Mouse (Mus musculus) kidney, postnatal 14 days (tissue): ENCODE results near the gene BC049715.
A peak's percentile ranks its signal among the peaks of the same experiment; 100 is the strongest.

Experiments
- DNase-seq: peaks from one replicate; pipeline ENCODE4 v3.0.0; 2022; ENCODE audit warnings: mixed read lengths

Gene BC049715

DNA sequence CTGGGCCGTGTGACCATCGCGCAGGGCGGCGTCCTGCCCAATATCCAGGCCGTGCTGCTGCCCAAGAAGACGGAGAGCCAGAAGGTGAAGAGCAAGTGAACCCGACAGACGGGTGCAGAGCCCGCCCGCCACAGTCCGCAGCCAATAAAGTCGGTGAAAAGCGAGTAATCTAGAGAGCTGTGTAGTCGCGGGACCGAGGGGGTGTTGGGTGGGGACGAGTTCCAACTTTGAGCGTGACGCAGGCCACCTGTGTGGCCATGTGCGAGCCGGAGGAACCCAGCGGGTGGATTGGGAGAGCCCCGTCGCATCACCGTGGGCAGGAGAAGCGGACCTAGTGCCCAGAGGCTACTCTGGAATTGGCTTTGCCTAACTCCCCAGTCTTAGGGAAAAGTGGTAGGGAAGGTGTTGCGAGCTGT is 18.8 kb upstream of the BC049715 start:
- DNase-seq = no peak

DNA sequence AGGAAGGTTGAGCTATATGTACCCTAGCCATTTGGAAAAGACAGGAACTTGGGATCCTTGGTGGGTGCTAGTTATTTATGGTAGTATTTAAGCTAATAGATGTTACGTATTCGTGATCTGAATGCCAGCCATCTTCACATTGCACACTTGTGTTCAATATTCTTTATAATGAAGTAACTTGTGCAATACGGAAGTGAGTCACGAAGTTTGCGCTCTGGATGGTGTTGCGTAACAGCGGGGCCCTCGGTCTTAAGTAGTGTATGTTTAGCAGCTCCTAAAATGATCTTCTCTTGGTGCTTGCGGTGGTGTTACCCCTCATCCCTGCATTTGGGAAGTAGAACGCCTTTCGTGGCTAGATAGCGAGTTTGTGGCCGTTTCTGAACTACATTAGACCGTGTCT is 18.3 kb upstream of the BC049715 start:
- DNase-seq = peak; percentile 44

GRCm38 (mm10) chr6:136809673-136810072 is 17.8 kb upstream of the BC049715 start:
- DNase-seq = no peak

DNA sequence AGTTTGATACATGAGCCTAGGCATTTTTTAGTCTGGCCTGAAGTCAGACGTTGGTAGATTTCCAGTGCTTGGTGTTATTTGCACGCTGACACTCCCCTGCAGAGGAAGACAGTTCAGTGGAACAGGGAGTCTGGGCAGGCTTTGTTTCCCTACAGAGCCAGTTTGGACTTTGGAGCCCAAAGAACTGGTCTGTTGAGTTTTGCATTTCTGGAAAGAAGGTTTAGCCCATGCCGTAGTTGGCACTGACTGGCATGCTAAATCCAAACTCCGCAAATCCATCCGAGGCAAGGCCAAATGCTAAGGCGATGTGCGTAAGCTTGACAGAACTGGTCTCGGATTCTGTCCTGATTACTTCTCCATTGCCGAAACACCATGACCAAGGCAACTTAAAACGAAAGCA is 16.2 kb upstream of the BC049715 start:
- DNase-seq = peak; percentile 40

DNA sequence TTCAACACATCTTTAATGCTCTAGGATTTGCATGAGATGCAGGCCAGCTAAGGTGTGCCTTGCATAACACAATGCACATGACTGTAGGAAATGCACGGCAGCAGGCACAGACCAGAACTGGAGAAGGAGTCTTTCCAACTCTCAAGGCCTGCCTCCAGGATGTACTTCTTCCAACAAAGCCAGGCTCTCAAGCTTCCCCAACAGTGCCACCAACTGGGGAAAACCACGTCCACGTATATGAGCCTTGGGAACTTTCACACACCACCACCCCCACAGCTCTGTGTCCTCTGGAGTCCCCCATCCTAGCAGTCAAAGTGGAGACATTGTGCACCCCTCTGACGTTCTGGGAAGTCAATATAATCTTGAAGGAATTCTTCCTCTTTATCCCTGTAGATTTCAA is 14.3 kb upstream of the BC049715 start:
- DNase-seq = no peak

DNA sequence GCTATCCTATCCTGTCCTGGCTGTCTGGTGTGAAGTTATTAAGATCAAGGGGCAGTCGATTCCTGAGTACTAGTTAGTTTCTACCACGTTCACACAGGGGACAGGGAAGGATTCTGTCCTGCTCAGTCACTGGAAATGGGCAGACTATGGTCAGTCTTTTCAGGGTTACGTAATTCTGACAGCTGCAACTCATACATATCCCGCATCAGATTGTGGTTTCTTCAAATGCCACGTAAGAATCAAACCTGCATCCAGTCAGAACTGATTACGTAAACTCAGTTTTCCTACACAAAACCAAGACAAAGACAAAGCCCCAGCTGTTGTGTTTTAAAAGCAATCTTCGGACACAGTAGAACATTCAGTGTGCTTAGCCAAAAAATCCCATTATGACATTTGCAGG is 12.0 kb upstream of the BC049715 start:
- DNase-seq = no peak

DNA sequence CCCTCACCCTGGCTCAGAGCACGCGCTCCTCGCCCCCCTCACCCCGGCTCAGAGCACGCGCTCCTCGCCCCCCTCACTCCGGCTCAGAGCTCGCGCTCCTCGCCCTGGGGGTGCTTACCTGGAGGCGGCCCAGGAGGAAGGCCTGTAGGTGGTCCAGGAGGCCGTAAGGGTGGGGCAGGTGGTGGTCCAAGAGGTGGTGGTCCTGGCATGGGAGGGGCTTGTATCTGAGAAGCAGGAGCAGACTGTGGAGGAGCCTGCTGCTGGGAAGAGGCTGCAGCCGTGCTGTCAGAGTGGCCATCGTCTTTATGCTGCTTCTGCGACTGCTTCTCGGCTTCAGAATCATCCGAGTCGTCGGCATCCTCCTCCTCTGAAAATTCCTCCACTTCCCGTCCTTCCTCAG is 10.6 kb upstream of the BC049715 start:
- DNase-seq = no peak

DNA sequence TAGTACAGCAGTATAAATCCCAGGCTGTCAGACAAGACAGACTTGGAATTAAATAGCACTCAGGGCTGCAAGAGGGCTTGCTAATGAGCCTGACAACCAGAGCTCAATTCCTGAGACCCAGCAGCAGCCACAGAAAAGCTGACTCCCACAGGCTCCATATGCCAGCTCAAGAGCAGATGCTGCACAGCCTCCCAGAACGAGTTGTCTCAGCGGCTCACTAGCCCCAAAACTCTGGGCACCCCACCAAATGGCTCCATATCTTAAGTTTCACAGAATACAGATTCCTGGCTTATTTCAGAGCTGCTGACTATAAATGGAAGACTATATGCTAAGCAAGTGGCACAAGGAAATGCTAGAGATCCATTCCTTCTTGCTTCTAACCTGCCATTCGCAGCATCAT is 9.9 kb upstream of the BC049715 start:
- DNase-seq = no peak

DNA sequence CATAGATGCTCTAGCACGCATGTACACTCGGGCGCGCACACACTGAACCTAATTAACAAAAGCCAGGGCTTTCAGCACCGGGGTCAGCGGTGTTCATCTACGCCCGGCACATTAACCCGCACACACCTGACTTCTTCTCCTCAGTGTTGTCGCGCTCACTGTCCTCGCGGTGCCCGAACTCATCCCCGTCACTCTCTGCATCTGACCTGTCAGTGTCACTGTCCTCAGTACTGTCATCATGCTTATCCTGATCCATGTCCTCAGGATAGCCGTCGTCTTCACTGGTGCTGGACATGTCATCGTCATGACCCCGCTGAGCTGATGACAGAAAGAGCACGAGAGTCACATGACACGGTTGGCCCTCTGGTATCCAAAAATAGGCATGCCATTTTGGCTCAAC is 7.0 kb upstream of the BC049715 start:
- DNase-seq = no peak

- no peak for DNase-seq
Measured at GRCm38 (mm10) chr6:136821086-136821485, 6.3 kb upstream of the BC049715 start.

DNA sequence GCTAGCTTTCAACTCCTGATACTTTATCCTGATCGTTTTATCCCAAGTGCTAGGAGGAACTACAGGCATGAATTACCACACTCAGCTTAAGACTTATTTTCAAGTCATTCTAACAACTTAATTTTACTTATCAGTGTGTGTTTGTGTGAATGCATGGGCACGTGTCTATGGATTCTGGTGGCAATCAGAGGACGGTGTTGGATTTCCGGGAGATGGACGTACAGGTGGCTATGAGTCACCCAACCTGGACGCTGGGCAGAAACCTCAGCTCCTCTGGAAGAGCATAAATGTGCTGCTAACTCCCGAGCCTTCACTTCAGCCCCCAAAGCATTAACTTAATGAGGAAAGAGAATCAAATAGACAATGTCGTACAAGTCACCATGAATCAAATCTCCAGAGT is 2.4 kb upstream of the BC049715 start:
- no peak for DNase-seq

DNA sequence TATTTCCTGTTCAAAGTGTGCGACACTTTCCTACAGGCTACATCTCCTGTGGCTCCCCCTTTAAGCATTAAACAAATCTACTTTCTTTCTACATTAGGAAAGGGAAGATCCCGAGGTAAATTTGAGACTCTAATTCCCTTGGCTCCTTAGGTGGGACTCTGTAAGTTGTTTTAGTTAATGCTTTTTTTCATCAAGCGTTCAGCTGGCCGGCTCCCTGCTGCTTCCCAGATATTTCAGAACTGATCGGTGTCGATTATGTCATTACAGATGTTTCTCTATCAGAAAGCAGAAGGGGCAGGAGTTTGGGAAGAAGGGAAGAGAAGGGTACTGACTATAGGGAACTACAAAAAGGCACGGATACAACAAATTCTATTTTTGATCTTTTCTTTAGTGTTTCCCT is 310 bp upstream of the BC049715 start:
- DNase-seq = no peak

DNA sequence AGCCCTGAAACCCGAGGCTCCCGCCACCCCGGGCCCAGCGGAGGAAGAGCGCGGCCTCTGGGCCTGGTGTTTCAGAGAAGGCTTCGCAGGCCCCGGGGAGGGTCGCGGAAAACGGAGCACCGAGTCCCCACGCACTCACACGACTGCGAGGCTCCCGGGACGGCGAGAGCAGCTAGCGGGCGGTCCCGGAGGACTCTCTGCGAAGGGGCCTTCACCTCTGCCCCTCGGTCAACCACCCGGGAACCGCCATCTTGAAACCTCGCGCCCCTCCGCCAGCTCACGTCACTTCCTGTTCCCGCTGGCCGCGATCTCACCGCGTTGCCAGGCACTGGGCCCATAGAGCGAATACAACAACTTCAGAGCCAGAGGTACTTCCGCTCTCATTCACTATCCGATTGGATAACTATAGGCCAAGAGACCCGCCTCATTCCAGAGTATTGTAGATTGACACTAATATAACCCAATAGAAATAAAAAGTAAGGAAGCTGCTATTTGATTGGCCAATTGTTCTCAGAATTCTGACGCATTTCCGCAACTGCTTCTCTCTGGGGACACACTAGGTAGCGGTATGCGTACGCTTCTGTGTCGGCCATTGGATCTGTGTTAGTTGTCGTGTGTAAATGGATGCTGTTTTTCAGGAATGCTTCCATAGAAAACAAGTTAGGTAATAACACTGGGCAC is 595 bp downstream of the BC049715 start, which contains the start of gene Wbp11:
Wbp11 (minus strand) TSS at position 353 of the 681 bp plus-strand sequence.
- peak; percentile 97 for DNase-seq

DNA sequence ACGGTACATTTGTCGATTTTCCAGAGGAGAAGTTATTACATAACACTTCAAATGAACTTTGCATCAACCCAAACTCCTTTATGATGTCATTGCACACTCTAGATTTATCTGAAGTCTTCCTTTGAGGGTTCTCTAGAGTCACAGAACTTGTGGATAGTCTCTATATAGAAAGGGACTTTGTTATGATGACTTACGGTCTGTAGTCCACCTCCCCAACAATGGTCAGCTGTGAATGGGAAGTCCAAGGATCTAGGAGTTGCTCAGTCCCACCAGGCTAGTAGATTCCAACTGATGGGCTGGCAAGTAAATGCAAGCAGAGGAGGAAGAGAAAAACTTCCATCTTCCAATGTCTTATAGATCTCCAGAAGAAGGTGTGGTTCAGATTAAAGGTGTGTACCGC is 1.3 kb downstream of the BC049715 start:
- DNase-seq = no peak

DNA sequence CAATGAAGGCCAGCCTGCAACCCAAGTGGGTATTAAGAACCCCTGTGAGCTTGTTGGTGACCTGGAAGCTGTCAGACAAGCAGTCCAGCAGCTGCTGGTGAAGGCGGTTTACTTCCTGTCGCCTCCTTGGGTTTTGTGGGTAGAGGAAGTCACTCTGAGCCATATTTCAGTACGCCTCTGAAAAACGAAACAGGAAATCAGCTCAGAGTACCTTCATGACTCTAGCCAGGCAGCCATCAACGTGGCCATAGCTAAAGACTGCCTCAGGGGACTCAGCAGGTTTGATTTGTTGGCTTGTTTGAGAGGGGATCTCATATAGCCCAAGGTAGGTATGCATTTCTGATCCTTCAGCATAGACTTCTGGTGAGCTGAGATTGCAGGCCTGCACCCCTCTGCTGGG is 4.3 kb downstream of the BC049715 start:
- DNase-seq = no peak

DNA sequence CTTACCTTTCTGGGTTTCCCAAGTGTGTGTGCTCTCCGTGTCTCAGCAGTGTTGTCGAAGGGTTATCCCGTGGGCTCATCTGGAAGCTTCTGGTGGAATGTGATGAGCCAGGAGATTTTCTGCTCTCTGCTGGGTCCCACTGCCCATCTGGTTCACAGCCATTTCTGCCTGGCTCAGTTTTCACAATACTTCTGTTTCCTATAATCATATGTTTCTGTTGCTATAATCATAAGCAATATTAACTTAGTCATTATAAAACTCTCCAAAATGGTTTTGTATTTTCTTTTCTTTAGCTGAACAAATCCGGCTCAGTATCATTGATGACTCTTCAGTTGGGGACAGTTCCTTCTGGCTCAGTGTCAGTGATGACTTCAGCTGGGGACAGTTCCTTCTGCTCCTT is 7.9 kb downstream of the BC049715 start, which contains the start of gene Smco3:
Smco3 (minus strand) TSS at position 101 of the 400 bp plus-strand sequence.
- DNase-seq = no peak

GRCm38 (mm10) chr6:136837323-136837722 is 9.9 kb downstream of the BC049715 start:
- no peak for DNase-seq

GRCm38 (mm10) chr6:136844903-136845302 is 17.5 kb downstream of the BC049715 start:
- DNase-seq = no peak

GRCm38 (mm10) chr6:136845706-136846480 is 18.5 kb downstream of the BC049715 start:
- DNase-seq = no peak

GRCm38 (mm10) chr6:136847267-136847666 is 19.8 kb downstream of the BC049715 start:
- DNase-seq = no peak

DNA sequence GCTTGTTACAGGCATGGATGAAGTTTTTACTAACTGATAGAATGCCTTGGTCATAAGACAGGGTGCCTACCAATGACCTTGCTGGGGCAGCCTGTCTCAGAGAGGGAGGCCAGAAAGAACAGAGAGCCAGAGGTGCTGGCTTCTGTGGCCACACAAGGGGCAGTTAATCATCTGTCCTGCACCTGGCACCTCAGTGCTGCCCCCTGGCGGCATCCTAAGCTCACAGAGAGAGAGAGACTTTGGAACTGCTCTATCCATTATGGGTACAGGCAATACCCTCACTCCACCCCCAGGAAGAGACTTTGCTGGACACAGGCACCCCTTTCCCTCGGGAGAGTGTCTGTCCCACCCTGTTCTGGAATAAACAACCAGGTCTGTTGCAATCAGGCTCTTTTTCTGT is 20.4 kb downstream of the BC049715 start:
- DNase-seq = peak; percentile 57

GRCm38 (mm10) chr6:136848399-136848798 is 21.0 kb downstream of the BC049715 start:
- DNase-seq = no peak

- DNase-seq = no peak
Measured at GRCm38 (mm10) chr6:136848971-136849370, 21.5 kb downstream of the BC049715 start.

DNA sequence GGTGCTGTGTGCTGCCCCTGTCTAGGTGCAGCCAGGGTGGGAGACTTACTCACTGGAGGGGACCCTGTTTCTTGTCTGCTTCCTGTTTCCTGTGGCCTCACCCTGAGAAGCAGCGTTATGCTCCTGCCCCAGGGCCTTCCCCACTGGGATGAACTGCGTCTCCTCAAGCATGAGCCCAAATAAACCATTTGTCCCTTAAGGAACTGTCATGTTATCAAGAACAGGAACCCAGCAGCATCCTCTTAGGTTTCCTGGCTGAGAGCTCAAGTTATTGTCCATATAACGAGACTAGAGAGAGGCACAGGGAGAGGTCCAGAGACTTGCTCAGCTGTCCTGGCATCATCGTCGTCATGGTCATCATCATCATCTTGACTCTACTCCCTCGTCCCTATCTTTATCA is 22.8 kb downstream of the BC049715 start:
- DNase-seq = no peak
